Mouse (Mus musculus): ENCODE data around the gene Rpl10a.

The Rpl10a gene

DNA sequence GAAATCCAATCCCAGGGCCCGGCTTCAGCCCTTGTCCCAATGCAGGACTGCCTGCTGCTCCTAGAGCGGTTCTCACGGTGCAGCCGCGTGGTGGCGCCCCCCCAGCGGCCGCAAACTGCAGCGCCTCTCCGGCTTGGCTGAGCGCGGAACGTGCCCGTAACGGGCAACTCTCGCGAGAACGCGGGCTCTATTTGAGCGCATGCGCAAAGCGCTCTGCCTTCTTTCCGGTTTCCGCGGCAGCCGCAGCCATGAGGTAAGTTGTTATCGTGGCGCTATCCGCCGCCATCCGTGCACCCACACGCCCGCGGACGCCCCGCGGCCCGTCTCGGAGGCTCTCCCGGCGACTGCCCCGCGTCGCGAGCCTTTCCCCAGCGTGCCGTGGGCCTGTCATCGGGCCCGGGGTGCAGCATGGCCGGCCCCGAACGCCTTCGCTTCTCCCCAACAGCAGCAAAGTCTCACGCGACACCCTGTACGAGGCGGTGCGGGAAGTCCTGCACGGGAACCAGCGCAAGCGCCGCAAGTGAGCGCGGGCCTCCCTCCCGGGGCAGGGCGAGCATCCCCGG is at the start of gene Rpl10a:
Gene Rpl10a, plus strand, starts transcription at position 106 of the 563 bp plus-strand sequence.
- DNase-seq (ENCODE audit: low read depth, low spot score), result peak; percentile 97

DNA sequence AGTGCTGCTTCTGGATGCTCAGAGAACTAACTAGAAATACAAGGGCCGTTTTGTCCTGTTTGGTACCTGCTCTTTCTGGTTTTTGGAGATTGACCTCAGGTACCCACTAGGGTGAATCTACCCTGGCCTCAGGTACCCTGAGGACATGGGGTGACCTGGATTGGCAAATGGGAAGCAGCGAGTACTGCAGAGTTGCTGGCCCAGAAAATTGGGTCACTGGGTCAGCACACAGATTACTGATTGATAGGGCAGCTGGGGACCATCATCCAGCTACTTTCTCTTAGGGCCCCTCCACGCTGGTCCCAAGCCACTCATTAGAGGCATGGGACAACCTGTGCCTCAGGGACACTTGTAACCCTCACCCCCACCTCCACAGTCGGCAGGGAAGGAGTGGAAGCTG is 49.0 kb upstream of the Rpl10a start:
- no peak for DNase-seq (ENCODE audit: low read depth, low spot score)

DNA sequence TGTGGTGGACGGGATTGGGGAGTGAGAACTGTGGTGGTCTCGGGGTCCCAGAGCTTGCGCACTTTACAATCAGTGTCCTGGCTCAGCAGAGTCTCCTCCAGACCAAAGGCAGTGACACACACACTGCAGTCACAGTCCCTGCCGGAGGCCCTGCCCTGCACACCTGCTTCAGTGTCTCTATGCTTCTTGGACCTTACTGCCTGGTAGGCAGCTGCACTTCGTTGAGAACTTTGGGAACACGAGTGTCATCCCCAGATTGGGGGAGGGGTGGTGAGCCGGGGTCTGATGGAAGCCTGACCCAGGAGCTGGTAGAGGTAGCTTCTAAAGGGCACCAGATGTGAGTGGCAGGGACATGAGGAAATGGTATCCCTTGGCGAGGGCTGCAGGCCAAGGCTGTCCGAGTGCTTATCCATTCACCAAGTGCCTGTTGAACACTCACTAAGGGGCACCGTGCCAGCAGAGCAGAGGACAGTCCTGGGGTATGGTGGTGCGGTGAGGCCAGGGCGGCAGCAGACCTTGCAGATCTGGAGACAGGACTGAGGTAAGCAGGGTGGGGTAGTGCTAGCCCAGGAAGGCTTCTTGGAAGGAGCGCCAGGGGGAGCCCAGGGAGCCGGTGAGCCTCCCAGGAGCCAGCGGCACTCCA is 48.4 kb upstream of the Rpl10a start:
- no peak for DNase-seq (ENCODE audit: low read depth, low spot score)

DNA sequence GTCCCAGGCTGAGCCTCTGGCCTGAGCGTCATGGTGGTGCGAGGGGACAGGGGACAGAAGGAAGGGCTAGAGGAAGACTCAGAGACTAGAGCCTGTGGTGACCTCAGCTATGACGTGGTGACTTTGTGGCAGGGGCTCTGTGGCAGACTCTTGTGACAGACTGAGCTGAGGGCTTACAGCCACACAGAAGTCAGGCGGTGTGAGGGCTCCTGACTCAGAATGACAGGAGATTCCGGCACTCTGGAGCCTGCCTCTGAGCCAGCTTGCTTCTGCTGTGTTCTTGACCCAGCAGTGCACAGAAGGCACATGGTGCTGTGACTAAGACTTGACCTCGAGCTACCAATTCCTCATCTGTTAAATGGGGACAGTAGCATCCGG is 47.9 kb upstream of the Rpl10a start:
- no peak for DNase-seq (ENCODE audit: low read depth, low spot score)

DNA sequence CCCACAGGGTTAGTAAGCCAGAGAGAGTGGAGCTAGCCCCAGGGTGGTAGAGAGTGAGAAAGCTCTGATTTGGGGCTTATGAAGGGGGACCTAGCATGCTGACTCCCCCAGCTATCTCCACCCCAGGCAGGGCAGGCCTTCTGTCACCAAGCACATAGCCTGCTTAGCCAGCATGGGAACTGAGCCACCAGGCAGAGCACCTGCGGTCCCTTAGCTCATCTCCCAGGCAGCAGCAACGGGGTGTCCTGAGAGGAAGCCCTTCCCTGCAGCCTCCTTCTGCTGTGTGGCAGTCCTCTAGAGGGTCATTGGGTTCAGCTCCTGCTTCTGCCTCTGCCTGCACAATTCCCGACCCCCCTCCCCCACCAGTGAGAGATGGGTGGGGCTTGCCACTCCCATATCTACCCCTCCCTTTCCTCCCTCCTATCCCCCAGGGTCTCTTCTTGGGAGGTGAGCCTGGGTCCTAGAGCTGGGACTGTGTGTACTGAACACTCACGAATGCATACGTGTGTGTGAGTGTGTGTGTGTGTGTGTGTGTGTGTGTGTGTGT is 47.4 kb upstream of the Rpl10a start:
- DNase-seq (ENCODE audit: low read depth, low spot score), result no peak

DNA sequence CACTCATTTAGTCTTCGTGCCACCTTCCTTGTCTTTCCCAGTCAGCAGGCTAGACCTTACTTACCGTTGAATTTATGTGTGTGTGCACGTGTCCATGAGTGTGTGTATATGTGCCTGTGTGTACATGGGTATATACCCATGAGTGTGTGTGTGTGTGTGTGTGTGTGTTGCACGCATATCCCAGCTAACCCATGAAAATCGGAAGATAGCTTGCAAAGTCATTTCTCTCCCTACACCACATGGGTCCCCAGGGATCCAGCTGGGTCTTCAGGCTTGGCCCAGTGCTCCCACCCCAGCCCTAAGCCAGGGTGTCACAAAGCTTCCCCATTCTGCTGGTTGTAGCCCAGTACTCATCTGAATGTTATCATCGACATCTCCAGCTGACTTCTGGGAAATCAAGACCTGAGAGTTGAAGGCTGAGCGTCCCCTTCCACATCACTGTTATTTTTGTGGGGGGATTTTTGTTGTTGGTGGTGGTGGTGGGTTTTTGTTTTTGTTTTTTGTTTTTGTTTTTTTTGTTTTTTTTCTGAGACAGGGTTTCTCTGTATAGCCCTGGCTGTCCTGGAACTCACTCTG is 46.3 kb upstream of the Rpl10a start:
- DNase-seq (ENCODE audit: low read depth, low spot score), result no peak

DNA sequence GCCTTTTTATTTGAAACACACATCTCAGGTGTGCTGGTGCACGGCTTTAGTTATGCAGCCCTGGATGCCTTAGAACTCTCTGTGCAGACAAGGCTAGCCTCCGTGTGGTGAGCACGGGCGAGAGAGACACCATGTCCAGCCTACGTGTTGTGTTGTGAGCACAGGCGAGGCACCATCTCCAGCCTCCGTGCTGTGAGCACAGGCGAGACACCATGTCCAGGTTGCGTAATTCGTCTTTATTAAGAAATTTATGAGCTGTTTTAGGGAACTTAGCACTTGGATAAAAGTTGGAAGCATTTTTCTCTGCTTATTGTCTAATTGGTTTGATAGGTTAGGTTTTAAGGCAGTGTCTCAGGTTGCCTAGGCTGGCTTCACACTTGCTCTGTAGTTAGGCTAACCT is 45.1 kb upstream of the Rpl10a start:
- no peak for DNase-seq (ENCODE audit: low read depth, low spot score)

DNA sequence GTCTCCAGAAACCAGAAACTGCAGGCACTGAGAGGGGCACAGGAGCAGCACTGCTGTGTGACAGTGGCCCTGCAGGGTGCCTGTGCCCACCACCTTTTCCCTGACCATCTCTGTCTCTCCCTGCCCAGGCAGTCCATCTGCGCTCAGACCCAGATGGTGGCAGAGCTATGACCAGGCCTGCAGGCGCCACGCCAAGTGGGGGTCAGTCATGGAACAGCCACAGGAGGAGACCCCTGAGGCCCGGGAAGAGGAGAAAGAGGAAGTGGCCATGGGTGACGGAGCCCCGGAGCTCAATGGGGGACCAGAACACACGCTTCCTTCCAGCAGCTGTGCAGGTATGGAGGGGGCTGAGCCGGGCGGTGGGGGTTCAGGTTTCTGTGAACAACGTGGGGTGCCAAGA is 42.1 kb upstream of the Rpl10a start:
- DNase-seq (ENCODE audit: low read depth, low spot score), result no peak

DNA sequence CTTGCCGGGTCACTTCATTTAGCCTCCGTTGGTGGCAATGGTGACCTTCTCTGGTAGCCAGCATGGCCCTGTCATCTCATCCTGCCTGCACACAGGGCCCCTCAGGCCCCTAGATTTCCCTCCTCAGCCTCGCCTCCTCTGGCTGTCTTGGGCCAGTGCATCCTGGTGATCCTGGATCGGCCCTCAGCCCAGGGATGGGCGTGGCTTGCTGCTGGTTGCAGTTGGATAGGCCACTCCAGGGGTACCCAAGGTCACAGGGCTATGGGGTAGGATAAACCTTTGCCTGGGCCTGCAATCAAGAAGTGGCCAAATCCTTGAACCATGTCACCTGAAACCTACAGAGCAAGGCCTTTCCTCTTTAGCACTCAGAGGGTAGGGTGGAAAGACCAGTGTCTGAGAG is 41.3 kb upstream of the Rpl10a start:
- DNase-seq (ENCODE audit: low read depth, low spot score), result no peak

DNA sequence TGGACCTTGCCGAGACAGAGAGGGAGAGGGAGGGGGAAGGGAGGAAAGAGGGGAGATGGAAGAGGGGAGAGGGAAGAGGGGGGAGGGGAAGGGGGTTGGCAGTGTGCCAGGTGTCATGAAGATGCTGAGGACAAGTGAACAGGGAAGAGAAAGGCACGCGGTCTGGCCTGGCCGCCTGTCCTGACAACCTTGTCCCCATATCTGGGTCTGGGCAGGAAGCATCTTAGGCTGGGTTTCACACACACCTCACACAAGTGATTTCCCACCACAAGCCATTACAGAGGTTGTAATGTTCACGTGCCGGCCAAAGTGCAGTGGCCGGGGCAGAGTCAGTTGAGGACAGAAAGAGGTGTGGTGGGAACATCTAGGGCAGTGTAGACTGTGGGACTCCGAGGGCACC is 40.7 kb upstream of the Rpl10a start:
- no peak for DNase-seq (ENCODE audit: low read depth, low spot score)

DNA sequence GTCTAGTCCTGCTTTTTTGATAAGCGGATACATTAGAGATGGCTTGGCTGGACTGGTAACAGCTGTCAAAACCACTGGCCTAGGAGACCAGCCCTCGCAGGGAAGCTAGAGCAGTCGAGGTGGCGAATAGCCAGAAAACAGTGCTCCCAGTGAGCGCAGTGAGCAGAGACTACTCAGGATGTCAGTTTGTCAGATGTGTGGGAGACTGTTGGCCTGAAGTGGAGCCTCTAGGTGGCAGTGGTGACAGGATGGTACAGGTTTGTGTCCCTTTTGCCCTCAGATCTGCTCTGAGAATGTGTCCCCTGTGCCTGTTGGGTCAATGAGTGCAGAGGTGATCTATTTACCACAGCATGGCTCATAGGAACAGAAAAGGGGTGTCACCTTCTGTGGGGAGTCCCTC is 40.3 kb upstream of the Rpl10a start:
- DNase-seq (ENCODE audit: low read depth, low spot score), result peak; percentile 52

DNA sequence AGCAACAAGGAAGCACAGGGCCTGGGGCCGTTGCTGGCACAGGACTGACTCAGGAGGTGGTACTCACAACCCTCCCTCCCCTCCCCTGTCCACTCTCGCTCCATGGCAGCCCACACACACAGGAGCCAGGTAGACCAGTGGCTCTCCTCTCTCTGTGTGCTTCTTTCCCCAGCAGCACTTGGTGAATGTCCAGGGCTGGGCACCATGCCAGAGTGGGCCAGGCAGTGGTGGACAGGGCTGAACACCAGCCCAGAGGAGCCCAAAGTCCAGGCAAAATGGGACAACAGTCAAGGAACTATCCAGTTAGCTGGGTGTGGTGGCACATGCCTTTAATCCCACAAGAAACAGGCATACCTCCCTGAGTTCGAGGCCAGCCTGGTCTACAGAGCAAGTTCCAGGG is 38.0 kb upstream of the Rpl10a start:
- no peak for DNase-seq (ENCODE audit: low read depth, low spot score)

DNA sequence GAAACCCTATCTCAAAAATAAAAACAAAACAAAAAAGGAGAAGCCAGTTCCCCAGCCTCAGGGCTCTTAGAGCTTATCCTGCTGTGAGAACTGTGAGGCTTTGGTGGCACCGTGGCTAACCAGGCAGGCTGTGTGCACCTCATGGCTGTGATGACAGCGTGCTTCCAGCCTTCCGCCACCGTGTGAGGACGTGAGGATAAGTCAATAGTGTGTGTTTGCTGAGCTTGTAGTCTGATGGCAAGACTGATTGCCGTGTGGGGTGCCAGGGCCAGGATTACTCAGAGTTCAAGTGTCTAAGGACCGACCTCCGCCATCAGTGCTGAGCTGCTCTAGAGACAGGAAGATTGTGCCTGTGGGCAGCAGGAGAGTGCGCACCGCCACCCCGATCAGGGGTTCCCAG is 37.6 kb upstream of the Rpl10a start:
- no peak for DNase-seq (ENCODE audit: low read depth, low spot score)

DNA sequence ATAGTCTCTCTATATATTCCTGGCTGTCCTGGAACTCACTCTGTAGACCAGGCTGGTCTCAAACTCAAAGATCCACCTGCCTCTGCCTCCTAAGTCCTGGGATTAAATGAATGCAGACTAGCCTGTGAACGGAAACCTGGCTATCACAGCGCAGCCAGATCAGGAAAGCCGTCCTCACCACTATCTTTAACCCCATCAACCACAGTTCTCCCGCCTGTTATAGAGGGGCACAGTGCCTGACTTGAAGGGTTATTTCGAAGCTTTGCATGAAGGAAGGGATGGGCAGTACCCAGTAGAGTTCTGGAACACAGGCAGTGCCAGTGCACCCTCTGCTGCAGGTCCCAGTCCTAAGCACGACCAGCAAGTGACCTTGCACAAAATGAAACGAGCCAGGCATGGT is 36.9 kb upstream of the Rpl10a start:
- no peak for DNase-seq (ENCODE audit: low read depth, low spot score)

DNA sequence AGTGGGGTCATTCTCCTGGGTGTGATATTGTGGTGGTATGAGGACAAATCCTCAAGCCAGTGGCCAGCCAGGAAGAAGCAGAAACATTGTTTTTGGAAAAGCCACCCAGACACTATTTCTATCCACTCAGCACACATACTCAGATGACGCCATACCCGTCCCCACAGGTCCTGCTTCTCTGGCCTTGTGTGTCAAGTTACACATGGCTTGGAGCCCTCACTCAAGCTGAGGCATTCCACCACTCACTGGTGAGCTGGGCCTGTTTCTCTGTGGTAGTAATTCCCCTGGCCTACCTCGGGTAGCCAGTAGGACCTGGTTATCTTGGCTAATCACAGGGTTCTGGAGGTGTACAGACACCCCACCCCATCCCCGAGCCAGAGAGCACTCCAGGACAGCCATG is 34.6 kb upstream of the Rpl10a start:
- no peak for DNase-seq (ENCODE audit: low read depth, low spot score)

DNA sequence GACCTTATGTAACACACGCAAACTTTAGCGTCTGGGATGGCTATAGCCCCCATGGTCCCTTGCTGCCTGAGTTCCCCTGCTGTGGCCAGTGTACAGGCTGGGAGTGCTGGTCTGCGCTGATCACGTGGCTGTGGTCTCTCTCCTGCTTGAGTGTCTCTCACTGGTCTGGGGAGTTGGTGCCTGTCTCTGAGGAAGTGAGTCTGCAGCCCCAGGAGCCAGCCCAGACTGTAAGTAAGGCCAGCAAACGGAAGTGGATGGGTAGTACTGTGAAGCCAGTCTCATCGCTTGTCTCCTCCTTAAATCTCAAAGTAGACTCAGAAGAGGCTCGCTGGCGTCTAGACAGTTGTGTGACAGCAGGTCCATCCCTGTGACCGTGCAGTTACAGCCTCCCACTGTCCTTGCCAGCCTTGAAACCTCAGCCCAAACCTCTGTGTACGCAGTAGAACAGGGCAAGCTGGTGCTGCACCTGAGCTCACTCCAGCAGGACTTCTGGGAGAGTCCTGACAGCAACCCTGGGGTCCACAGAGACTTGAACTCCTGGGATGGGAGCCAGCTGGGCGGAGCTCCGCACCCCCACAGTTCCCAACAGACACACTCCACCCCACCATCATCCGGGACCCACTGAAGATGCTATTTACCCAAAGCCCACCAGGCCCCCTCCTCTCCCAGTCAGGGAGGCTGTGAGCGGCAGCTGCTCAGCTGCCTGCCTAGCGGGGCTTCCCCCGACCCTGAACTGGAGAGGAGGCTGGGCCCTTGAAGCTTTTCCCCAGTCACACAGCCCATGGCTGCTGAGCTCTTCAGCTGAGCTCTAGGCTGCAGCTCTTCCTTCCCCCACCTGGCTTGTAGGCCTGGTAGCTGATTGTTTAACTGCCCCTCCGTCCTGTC is 33.6 kb upstream of the Rpl10a start:
- peak; percentile 54 for DNase-seq (ENCODE audit: low read depth, low spot score)

DNA sequence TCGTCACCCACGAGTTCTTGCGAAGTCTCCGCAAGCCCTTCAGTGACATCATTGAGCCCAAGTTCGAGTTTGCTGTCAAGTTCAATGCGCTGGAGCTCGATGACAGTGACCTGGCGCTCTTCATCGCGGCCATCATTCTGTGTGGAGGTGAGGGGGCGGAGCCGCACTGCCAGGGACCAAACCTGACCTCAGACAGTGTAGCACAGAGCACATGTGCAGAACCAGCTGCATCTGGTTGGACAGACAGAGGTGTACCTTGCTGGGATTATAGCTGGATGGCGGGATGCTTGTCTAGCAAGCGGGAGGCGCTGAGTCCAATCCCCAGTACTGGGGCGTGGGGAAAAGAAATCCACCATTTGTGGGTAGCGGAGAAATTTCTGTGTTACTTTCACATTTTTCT is 29.4 kb upstream of the Rpl10a start:
- DNase-seq (ENCODE audit: low read depth, low spot score), result no peak

DNA sequence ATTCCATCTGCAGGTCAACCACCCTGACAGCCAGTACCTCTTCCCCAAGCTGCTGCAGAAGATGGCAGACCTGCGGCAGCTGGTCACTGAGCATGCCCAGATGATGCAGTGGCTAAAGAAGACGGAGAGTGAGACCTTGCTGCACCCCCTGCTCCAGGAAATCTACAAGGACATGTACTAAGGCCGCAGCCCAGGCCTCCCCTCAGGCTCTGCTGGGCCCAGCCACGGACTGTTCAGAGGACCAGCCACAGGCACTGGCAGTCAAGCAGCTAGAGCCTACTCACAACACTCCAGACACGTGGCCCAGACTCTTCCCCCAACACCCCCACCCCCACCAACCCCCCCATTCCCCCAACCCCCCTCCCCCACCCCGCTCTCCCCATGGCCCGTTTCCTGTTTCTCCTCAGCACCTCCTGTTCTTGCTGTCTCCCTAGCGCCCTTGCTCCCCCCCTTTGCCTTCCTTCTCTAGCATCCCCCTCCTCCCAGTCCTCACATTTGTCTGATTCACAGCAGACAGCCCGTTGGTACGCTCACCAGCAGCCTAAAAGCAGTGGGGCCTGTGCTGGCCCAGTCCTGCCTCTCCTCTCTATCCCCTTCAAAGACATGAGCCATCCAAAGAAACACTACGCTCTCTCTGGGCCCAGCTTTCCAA is 28.5 kb upstream of the Rpl10a start:
- DNase-seq (ENCODE audit: low read depth, low spot score), result no peak

DNA sequence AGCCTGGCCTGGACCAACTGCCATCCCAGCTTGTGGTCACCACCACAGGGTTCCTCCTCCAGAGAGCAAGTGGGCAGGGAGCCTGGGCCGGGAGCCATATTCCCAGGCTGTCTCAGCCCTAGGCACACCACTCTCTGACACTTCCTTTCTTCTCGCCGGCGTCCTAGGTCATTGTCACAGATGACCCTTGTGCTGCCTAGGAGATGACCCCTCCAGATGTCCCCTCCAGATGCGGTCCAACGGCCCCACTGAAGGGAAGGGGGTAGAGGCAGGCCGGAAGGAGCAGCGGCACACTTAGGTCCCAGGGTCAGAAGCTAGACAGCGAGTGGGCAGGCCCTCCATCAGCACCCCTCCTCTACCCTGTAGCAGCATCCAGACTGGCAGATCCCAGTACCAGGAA is 27.9 kb upstream of the Rpl10a start:
- DNase-seq (ENCODE audit: low read depth, low spot score), result no peak

DNA sequence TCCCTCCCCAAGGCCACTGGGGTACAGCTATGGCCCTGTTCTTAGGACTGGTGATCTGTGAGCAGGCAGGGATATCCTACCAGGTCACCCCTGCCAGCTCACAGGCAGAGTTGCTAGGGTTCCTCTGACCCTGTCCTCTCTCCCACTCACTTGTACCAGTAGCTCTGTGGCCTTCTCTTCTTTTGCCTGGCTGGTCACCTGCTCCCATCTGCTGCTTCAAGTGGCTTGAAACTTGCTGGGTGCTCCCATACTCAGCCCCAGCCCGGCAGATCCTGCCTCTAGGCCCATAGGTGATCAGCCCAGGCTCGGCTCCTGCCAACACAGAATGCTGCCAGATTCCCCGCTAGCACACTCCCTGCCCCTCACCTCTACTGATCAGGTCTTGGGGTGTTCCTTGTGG is 27.4 kb upstream of the Rpl10a start:
- DNase-seq (ENCODE audit: low read depth, low spot score), result no peak

DNA sequence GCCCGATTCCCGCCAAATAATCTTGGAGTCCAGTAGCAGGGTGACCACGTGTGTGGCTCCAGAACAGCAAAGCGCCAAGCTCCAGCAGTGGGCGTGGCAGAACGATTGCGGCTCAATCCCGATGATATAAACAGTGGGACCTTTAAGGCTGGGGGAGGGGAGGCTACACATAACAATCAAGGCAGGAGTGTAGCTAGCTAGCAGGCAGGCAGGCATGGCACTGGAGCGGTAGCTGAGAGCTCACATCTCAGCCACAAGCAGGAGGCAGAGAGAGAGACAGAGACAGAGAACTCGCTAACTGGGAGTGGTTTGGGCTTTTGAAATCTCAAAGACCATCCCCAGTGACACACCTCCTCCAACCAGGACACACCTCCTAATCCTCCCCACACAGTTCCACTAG is 23.1 kb upstream of the Rpl10a start:
- no peak for DNase-seq (ENCODE audit: low read depth, low spot score)

All from brain, adult 2 months (tissue).